Mouse (Mus musculus) neural tube, embryonic 10.5 days (tissue): ENCODE measurements around the gene Dach1.

Source experiments
- DNase-seq: peaks from one replicate; pipeline ENCODE4 v3.0.0-alpha.2; 2017; ENCODE audit warnings: low spot score; ENCODE audit errors: extremely low spot score

Gene Dach1

DNA sequence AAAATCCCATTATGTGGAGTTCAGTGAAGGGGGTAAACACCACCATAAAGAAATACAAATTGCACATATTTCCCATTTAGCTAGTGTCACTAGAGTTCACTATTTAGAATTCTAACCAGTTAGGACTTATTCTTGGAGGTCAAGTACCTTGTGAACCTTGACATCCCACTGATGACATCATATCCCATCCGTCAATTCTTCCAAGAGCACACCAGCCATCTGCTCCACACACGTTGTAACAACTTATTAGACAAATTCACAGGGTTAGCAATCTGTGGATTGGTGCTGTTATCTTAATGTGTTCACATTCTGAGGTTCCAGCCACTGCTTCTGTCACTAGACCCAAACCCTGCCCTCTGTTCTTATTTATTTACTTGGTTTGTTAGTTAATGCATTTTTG lies 312.3 kb downstream of the Dach1 start:
- no peak for DNase-seq

DNA sequence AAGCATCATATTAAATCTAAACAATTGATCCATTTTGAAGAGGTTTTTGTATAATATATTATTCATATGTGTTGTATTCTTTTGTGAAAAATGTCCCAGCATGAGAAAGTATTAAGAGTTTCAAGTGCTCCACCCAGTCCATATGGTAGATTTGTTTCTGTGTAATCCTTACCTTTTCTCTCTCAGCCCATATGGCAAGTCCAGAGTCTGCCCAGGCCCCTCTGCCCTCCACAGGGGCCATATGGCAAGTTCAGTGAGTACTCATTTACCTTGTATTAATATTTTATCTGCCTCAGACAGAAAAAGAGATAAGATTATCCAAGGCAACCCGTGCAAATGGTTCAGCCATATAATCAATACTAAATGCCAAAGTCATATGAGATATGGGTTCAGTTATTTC lies 314.2 kb downstream of the Dach1 start:
- no peak for DNase-seq

DNA sequence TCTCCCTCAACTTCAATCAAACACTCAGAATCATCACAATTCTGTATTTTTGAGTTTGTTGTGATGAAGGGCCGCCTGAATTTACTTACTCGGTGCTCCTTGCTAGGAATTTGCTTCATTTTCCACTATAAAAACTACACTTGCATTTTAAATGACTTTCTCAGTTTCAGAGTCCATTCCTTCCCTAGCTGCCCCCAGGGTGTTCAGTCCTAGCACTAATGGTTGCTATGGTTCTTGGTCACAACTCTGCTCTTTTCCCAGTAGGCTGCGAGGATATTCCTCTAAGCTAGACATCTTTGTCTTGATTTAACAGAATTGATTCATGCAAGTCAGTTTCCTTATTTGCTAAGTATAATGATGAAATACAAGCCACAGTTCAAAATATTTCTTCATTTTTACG lies 319.1 kb downstream of the Dach1 start:
- no peak for DNase-seq

DNA sequence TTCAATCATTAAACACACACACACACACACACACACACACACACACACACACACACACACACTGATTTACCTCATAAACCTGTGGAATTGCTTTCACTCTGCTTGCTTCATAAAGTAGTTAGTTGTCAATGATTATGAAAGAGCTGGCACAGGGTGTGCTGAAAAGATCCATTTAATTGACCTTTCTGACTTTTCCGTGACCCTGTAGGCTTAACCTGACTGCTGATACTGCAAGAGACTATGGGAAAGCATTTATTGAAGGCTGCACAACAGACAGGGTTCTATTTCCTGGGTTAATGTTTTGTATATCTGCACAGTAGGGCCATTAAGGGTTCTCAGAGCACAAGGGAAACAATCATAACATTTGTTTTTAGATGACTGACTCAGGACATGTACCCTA lies 321.9 kb downstream of the Dach1 start:
- DNase-seq, result no peak

DNA sequence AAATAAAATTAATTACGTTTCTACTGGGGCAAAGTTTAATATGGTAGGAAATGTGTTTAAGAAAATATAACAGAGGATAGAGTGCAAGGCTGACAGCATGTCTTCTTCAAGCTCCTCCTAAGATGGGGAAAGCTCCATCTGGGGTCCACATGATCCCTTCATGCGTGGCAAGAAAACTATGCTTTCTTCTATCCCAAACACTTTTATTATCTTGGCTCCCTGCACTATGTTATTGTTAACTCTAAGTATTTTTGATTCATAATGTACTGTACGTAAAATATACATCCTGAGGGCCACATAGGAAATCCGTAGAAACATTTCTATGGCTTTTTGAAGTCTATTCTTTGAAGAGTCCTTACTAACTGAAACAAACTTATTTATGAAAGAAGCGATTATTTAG lies 330.3 kb downstream of the Dach1 start:
- DNase-seq, result no peak

DNA sequence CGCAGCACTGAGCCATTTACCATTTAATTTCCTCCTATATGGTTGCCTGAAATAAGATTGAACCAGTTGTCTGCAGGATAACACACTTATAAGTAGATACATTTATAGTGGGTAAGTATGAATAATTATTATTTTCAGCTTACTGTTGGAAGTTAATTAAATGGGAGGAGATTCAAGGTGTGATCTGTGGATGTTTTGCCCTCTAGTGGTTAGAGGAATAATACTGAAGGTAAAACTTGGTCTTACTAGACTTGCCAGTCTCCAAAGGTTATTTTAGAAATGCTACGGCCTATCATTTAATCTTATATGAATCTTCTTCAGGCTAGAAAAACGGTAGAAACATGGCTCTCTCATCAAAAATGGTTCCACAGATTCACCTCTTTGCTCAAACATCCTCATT lies 339.7 kb downstream of the Dach1 start:
- no peak for DNase-seq

DNA sequence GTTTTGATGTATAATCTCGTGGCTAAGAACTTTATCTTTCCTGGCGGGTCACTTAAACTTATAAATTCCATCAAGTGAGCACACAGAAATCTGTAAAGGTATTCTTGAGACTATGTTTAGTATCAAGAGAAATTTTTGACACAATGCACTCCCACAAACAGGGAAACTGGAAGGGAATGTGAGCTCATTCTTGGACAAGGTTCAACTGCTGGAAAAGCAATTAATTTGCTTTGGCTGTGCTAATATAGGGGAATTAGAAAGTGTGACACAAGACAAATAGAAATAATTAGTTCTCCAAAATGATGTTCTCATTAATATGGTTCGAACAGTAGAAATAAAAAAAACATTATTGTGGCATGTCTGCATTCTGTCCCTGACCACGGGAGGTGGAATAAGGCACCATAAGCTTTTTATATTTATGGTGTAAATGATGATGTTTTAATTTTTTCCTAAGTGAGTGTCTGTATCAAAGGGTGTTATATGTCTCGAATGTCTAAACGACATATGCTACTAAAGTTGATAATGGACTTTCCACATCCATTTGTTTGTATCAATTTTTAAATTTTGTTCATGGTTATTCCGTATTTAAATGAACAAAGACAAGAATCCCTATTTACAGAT lies 354.9 kb downstream of the Dach1 start:
- no peak for DNase-seq

DNA sequence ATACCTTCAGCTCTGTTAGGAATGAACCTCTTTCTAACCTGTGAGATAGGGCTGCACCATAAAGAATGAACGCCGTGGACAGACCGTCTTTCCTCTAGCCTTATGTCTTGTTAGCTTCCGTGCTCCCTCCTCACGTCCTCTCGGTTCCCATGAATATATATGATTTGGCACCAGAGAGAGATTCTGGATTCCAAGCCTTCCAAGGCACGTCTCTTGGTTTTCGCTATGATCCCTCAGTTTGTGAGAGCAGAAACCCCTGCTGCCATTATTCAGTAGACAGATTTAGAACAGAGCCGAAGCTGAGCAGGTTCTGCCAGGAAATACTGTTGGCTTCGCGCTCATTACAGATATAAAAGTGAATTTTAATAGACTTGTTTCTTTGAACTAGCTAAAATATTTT lies 356.0 kb downstream of the Dach1 start:
- no peak for DNase-seq

DNA sequence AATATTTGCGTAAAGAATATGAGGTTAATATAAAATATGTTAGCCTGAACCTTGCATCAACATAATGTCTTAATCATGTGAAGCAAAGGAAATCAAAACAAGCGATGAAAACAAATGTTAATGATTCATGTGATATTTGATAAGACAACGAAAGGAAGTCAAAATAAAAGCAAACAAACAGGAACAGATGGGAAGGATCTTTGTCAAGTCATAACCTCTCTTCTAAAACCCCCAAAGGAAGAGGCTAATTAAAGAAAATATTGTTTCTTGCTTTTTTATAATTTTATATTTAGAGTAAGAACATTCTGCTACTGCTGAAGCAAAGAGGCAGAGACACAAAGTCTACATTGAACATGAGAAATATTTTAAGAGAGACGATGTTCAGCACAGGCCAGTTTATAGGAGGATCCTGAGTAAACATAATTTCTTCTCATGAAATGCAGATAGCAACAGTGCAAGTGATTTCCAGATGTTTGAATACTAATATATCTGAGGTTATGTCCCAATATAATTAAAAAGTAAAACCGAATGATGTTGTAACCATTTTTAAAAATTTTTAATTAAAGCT lies 374.1 kb downstream of the Dach1 start:
- no peak for DNase-seq

DNA sequence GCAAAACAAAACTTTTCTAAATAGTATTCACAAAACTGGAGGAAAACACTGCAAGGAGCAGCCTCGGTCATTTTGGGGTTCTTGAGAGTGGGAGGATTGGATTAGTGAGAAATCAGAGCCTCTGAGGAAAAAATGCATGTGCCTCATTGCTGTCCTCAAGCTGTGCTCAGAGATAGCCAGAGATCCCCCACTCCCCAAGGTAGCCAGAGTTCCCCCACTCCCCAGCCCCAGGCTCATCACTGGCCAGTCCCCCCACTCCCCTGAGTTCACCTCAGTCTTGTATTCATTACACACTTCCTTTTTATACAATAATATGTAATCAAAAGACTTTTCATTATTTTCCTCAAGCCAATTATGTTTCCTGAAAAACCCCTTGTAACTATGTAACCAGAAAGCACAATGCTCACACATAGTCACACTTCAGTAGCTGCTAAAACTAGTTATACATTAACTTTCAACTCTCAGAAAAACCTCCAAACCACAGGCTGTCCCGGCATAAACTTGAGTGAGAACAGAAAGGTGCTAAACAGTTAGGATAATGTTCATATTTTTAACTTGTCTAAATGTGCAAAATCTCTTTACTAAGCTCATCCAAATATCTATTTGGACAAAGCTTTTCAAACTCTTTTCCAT lies 395.3 kb downstream of the Dach1 start:
- no peak for DNase-seq

DNA sequence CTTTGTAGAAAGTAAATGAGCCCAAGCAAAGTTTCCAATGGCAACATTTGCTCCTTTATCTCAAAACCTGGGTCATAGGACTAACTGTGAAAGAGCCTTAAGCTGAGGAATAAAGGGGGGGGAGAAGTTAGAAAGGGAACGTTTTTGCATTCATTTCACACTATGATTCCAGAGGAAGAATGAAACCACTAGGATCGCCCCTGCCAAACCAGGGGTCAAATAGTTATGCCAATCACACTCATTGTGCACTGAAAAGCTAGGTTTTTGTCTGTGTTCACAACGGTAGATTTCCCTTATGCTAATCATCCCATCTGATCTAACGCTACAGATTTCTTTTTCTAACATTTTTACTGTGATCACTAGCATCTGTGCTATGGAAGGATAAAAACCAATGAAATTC lies 415.2 kb downstream of the Dach1 start:
- DNase-seq, result no peak

DNA sequence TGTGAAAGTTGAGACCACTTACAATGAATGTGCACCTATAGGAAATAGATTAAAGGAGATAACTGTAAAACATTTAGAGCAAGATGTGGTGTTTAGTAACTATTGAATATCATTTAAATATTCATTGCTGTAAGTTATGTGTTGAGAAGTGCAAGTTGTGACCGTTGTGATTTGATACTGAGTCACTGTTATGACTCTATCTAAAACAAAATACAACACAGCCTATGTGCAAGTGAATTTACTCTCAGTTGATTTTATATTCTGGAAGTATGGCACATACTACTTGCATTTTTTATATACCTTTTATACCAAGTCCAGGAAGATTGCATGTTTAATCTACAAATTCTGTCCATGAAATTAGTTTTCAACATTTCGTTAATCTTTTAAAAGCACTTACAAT lies 415.6 kb downstream of the Dach1 start:
- no peak for DNase-seq

DNA sequence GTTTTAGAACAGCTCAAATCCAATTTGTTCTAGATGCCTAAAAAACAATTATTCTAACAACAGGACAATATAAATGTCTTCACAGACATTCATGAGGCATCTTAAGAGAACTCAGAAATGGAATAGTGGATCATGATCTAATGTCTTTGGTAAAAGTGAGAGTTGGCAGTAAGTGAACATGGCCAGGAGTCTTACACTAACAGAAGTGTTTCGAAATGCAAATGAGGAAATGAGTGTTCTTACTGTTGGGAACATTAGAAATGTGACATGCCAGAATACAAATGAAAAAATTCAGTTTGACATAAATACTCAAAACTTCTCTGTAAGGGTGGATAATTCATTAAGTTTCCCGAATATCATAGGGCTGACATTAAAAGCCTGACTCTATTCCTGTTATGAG lies 426.3 kb downstream of the Dach1 start:
- no peak for DNase-seq

DNA sequence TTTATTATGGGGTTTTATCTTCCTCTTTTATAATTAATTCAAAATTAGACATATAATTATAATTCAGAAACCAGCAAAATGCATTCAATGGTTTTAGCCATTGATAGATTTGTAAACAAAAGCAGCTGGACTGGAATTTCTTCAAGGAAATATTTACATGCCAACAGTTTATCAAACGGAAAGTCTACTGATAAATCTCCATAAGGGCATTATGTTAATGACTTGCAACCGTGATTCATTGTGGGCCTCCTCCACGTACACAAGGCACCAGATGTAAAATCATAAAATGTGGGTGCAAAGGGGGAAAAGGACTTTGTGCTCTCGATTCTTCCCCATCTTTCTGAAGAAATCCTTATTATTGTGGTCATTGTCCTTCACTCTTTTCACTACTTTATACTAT lies 426.8 kb downstream of the Dach1 start:
- DNase-seq, result no peak
